Mouse (Mus musculus) spleen, adult 2 months (tissue): ENCODE measurements around the gene Hsd17b3. TPM values are rescaled to one million over a fixed set of nuclear protein-coding genes. Genes with fewer than 3 reads are reported as not detected.

Experiments
- DNase-seq, 2 experiments: peaks; one replicate each; pipeline versions ENCODE4 v3.0.0 to v3.0.0-alpha.2; 2012 to 2021; ENCODE audit warnings: low spot score in 2 of 2, low read depth in 1 of 2
- H3K27ac ChIP-seq: fragments of 200-500 bp; 2 replicates; pipeline ENCODE4 v1.5.1; 2012; ENCODE audit warnings: low read length, inconsistent platforms; ENCODE audit not compliant: insufficient read depth
- H3K27me3 ChIP-seq: fragments of 200-500 bp; 2 replicates; pipeline ENCODE4 v1.6.1; 2012; ENCODE audit warnings: mild to moderate bottlenecking, moderate library complexity, low read length, inconsistent platforms; ENCODE audit not compliant: control insufficient read depth, insufficient read depth
- H3K36me3 ChIP-seq: fragments of 200-500 bp; 2 replicates; pipeline ENCODE4 v1.6.1; 2012; ENCODE audit warnings: mild to moderate bottlenecking, low read length, inconsistent platforms; ENCODE audit not compliant: control insufficient read depth, insufficient read depth
- H3K4me1 ChIP-seq: fragments of 200-500 bp; 2 replicates; pipeline ENCODE4 v1.6.1; 2011; ENCODE audit warnings: inconsistent platforms; ENCODE audit not compliant: control insufficient read depth, insufficient read depth, insufficient read length
- H3K4me3 ChIP-seq: fragments of 200-500 bp; 2 replicates; pipeline ENCODE4 v1.5.1; 2011; ENCODE audit warnings: mild to moderate bottlenecking, inconsistent platforms; ENCODE audit not compliant: insufficient read depth, insufficient read length; ENCODE audit errors: extremely low read depth
- CTCF ChIP-seq: fragments of 200-500 bp; IDR thresholded peaks from 2 replicates; pipeline ENCODE4 v1.5.1; 2011; ENCODE audit warnings: mild to moderate bottlenecking, inconsistent platforms; ENCODE audit not compliant: insufficient read depth, insufficient read length, insufficient replicate concordance; ENCODE audit errors: extremely low read depth
- POLR2A ChIP-seq: fragments of 200-500 bp; IDR thresholded peaks from 2 replicates; pipeline ENCODE4 v1.6.1; 2011; ENCODE audit warnings: low read depth, low read length, inconsistent platforms
- WGBS: fragments of 180-500 bp; shearing (Covaris S2); methylation state at CpG from one replicate; pipeline ENCODE4 v1.1.7; 2018; 5-methylcytosine and 5-hydroxymethylcytosine counted together
- polyA plus RNA-seq: library from polyadenylated mRNA; depleted of rRNA; stranded (reverse); fragments of >200 nt; gene quantifications from 2 replicates; pipeline ENCODE4 v1.2.3, GENCODE M21; 2012

Hsd17b3 gene
- polyA plus RNA-seq, 1 experiment: not detected

DNA sequence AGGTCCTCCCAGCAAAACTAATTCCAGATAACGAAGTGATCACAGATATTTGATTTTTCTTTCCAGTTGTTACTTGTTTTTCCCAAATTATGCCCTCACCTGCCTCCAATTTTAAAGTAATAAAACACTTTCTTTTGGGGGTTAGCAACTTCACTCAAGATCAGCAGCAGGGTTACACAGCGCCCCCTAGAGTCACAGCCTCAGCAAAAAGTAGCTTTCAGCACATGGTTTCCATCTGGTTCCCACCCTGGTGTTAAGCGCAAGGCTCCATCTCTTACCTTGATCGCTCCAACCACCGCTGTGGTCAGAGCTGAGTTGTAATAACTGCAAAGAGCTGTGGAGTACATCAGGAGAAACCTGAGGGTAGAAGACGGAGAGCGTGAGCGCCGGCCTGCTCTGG is 10.0 kb upstream of the Hsd17b3 start:
- no peaks in the 10 kb centered on the region for H3K27me3 ChIP-seq
- TF ChIP-seq CTCF (peak; percentile 17; the same call in 1 of the 2 replicates), POLR2A (no peak)
- 85% methylated on average over 9 of the region's 9 CpGs for WGBS
- peaks cover 3% of the 10 kb centered on the region for H3K36me3 ChIP-seq
- no peaks in the 10 kb centered on the region for H3K4me1 ChIP-seq
- DNase-seq: peak in 1 of 2 experiments; percentile 26
- no peak overlapping the region for H3K4me3 ChIP-seq
- no peak overlapping the region for H3K27ac ChIP-seq

DNA sequence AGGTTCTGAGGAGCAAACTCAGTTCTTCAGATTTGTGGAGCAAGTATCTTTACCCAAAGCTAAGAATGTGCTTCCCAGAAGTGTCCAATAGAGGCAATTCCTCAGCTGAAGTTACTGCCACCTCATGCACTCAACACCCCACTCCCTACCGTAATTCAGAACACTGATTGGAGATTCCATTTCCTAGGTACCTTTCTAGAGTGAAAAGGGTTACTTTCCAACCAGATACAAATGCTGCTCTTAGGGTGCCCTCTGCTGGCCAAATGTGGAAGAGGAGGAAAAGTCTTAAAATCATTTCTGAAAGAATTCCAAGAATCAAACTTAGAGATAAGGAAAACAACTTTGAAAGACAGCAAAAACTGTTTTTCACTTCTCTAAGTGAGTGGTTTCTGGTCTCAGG is 4.3 kb upstream of the Hsd17b3 start:
- peak in 1 of 2 experiments; percentile 38 for DNase-seq
- TF ChIP-seq POLR2A (no peak), CTCF (0 out of 2 replicates have a peak, but pooled peaks have one; percentile 5)
- H3K4me3 ChIP-seq: no peak overlapping the region
- no peak overlapping the region for H3K27ac ChIP-seq
- H3K36me3 ChIP-seq: peaks cover 3% of the 10 kb centered on the region
- WGBS: 3% methylated on average over 1 of the region's 1 CpGs
- H3K4me1 ChIP-seq: no peaks in the 10 kb centered on the region
- H3K27me3 ChIP-seq: no peaks in the 10 kb centered on the region; the same call in 1 of the 2 replicates

DNA sequence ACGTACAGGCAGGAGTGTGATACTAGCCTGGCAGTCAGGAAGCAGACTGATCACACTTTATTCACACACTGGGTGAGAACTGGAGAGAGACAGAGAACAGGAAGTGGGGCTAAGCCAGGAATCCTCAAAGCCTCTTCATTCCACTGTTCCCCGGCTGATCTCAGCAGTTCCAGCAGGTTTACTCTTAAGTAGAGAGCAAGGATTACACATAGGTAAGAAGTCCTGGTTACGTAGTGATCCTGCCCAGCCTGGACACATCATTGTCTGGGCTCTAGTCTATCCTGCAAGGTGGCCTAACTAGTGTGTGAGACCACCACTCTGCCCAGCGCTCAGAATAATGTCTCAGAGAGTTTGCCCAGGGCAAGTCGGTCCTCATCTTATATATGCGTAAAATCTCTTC is 3.7 kb upstream of the Hsd17b3 start:
- 64% methylated on average over 6 of the region's 6 CpGs for WGBS
- Histone ChIP-seq H3K4me3 (no peak overlapping the region), H3K4me1 (no peaks in the 10 kb centered on the region), H3K36me3 (peaks cover 3% of the 10 kb centered on the region), H3K27me3 (no peaks in the 10 kb centered on the region; the same call in 1 of the 2 replicates), H3K27ac (no peak overlapping the region)
- no peak for DNase-seq
- TF ChIP-seq POLR2A (no peak), CTCF (no peak)

DNA sequence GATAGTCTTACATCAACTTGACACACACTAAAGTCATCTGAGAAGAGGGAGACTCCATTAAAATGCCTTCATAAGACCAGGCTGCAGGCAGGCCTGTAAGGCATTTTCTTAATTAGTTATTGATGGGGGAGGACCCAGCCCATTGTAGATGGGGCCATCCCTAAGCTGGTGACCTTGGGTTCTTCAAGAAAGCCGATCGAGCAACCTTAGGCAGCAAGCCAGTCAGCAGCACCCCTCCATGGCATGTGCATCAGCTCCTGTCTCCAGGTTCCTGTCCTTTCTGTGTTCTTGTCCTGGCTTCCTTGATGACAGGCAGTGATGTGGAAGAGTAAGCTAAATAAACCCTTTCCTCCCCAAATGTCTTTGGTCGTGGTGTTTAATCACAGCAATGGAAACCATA is 3.1 kb upstream of the Hsd17b3 start:
- Histone ChIP-seq H3K36me3 (no peaks in the 10 kb centered on the region; the same call in none of the 2 replicates), H3K4me1 (no peaks in the 10 kb centered on the region), H3K27me3 (no peaks in the 10 kb centered on the region; the same call in 1 of the 2 replicates), H3K4me3 (no peak overlapping the region), H3K27ac (no peak overlapping the region)
- TF ChIP-seq CTCF (no peak), POLR2A (no peak)
- 81% methylated on average over 3 of the region's 3 CpGs for WGBS
- no peak for DNase-seq

DNA sequence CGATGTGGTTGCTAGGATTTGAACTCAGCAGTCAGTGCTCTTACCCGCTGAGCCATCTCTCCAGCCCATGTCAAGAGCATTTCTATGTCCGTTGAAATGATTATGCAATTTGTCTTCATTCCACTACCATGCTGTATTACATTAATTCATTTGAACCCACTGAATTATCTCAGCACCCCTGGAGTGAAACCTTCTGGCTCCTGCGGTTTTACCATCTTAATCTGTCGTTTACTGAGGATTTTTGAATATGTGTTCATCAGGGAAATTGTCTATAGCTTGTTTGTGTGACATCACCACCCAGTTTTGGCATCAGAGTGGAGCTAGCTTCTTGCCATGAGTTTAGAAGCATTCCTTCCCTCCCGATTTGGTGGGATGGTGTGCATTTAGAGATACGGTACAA is 2.0 kb upstream of the Hsd17b3 start:
- TF ChIP-seq CTCF (no peak), POLR2A (no peak)
- Histone ChIP-seq H3K27ac (no peak overlapping the region), H3K27me3 (no peaks in the 10 kb centered on the region; the same call in 1 of the 2 replicates), H3K4me1 (no peaks in the 10 kb centered on the region), H3K36me3 (no peaks in the 10 kb centered on the region), H3K4me3 (no peak overlapping the region)
- WGBS: 85% methylated on average over 7 of the region's 7 CpGs
- no peak for DNase-seq

DNA sequence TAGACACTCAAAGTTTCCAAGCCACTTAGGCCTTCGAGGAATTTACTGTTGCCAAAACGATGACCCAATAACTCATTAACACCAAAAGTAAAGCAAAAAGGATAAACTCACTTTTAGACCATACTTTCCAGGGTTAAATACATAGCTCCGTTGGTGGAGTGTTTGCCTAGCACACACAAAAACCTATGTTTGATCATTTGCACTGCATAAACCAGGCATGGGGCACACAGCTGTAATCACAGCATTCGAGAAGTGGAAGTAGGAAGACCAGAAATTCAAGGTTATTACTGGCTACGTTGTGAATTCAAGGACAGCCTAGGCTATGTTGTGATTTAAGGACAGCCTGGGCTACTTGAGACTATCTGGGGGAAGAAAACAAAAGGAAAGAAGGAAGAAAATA is 1.2 kb upstream of the Hsd17b3 start:
- no peaks in the 10 kb centered on the region for H3K36me3 ChIP-seq
- 81% methylated on average over 5 of the region's 5 CpGs for WGBS
- no peaks in the 10 kb centered on the region for H3K4me1 ChIP-seq
- H3K4me3 ChIP-seq: no peak overlapping the region
- no peak for DNase-seq
- no peaks in the 10 kb centered on the region; the same call in 1 of the 2 replicates for H3K27me3 ChIP-seq
- TF ChIP-seq CTCF (no peak), POLR2A (no peak)
- H3K27ac ChIP-seq: no peak overlapping the region

DNA sequence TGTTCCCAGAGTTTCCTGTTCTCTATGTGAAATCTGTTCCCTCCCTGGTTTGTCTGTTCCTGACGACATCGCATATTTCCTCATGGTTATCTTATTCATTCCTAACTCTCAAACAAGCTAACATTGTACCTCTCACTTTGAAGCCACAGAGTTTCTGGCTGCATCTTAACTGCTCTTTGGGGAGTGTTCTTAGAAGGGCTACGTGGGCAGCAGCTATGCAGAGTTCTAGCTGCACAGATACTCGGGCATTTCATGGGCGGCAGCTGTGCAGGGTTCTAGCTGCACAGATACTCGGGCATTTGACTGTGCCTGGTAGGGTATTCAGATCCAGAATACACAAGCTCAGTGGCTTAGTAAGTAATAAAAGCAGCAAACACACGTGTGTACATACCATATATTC is 973 bp downstream of the Hsd17b3 start:
- H3K27me3 ChIP-seq: no peaks in the 10 kb centered on the region; the same call in 1 of the 2 replicates
- no peak for DNase-seq
- 82% methylated on average over 7 of the region's 7 CpGs for WGBS
- H3K36me3 ChIP-seq: no peaks in the 10 kb centered on the region
- H3K4me1 ChIP-seq: no peaks in the 10 kb centered on the region
- H3K27ac ChIP-seq: no peak overlapping the region
- H3K4me3 ChIP-seq: no peak overlapping the region
- TF ChIP-seq CTCF: no peak
- TF ChIP-seq POLR2A: no peak
